Mouse (Mus musculus): ENCODE results near the gene Stfa3. TPM values are rescaled to one million over a fixed set of nuclear protein-coding genes. Genes with fewer than 3 reads are reported as not detected.

Gene Stfa3
- not detected in 2 replicates for polyA plus RNA-seq (2016; fragmentation: Nextera tagmentation; extraction: Ambion mirVana)

- Histone ChIP-seq H3K27ac (no peak within 1 kb of the TSS), H3K27me3 (ENCODE audit: low read depth, poor library complexity, severe bottlenecking) (no peaks in the 10 kb centered on the region), H3K9me3 (replicated peaks) (no peaks in the 10 kb centered on the region), H3K36me3 (no peaks in the 10 kb centered on the region), H3K4me3 (no peak within 1 kb of the TSS), H3K4me1 (no peaks in the 10 kb centered on the region)
- DNase-seq (ENCODE audit: low spot score), result no peak
- 90% methylated on average over 4 of the region's 4 CpGs for WGBS
Observed at GRCm38 (mm10) chr16:36455342-36455802, at the start of gene Stfa3. Gene Stfa3 (minus strand): TSS chr16:36455392.

DNA sequence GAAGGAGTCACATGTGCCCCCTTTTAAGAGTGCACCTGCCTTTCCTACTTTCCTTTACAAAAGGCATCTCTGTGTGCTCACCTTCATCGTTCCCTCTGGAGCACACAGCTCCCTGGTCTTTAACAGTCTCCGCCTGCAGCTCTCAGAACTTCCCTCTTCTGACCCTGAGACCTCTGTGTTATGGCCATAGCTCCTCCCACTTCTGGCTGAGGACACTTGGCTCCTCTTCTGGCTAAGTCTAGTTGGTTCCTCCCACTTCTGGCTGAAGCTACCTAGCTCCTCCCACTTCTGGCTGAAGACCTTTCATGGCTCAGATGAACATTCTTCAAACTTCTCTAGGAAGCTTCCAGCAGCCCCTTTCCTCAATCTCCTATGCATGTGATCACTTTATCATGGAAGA lies 47.1 kb upstream of the Stfa3 start:
- no peaks in the 10 kb centered on the region for H3K4me1 ChIP-seq
- no peak overlapping the region for H3K4me3 ChIP-seq
- WGBS, result 75% methylated on average over 2 of the region's 2 CpGs
- H3K36me3 ChIP-seq, result no peaks in the 10 kb centered on the region
- no peaks in the 10 kb centered on the region for H3K9me3 ChIP-seq (replicated peaks)
- H3K27me3 ChIP-seq (ENCODE audit: low read depth, poor library complexity, severe bottlenecking), result no peaks in the 10 kb centered on the region
- no peak for DNase-seq (ENCODE audit: low spot score)
- no peak overlapping the region for H3K27ac ChIP-seq

DNA sequence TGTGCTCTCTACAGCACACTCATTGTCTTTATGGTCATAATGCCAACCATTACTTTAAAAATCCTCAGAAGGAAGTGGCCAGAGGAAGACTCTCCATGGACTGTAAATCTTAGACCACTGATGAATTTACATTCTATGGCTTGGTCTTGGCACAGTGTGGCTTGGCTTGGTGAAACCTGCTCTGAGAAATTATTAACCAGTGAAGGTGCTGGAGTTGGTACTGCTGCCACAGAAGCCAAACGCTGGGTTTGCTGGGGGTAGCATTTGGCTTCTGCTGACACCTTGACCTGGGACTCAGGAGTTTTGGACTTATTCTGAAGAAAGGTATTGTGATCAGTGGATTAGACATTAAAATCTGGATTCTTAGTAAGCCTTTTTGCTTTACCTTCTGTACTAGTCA lies 37.2 kb upstream of the Stfa3 start:
- WGBS, result 85% methylated on average over 1 of the region's 1 CpGs
- H3K9me3 ChIP-seq (replicated peaks), result no peaks in the 10 kb centered on the region

GRCm38 (mm10) chr16:36476866-36477265 lies 21.7 kb upstream of the Stfa3 start:
- Histone ChIP-seq H3K27ac (no peak overlapping the region), H3K4me1 (no peaks in the 10 kb centered on the region), H3K4me3 (no peak overlapping the region), H3K9me3 (replicated peaks) (no peaks in the 10 kb centered on the region), H3K27me3 (ENCODE audit: low read depth, poor library complexity, severe bottlenecking) (no peaks in the 10 kb centered on the region), H3K36me3 (no peaks in the 10 kb centered on the region)
- 89% methylated on average over 9 of the region's 9 CpGs for WGBS
- DNase-seq (ENCODE audit: low spot score), result no peak

More for the DNA sequence above, 37.2 kb upstream of the Stfa3 start:
- DNase-seq (ENCODE audit: low spot score), result no peak
- H3K4me1 ChIP-seq, result no peaks in the 10 kb centered on the region
- no peaks in the 10 kb centered on the region for H3K27me3 ChIP-seq (ENCODE audit: low read depth, poor library complexity, severe bottlenecking)
- H3K27ac ChIP-seq, result no peak overlapping the region
- H3K4me3 ChIP-seq, result no peak overlapping the region
- H3K36me3 ChIP-seq, result no peaks in the 10 kb centered on the region

GRCm38 (mm10) chr16:36475530-36475929 lies 20.3 kb upstream of the Stfa3 start:
- DNase-seq (ENCODE audit: low spot score), result no peak
- Histone ChIP-seq H3K4me1 (no peaks in the 10 kb centered on the region), H3K9me3 (replicated peaks) (no peaks in the 10 kb centered on the region), H3K36me3 (no peaks in the 10 kb centered on the region), H3K4me3 (no peak overlapping the region), H3K27ac (no peak overlapping the region), H3K27me3 (ENCODE audit: low read depth, poor library complexity, severe bottlenecking) (no peaks in the 10 kb centered on the region)
- WGBS, result 96% methylated on average over 3 of the region's 3 CpGs

GRCm38 (mm10) chr16:36474849-36475248 lies 19.7 kb upstream of the Stfa3 start:
- Histone ChIP-seq H3K9me3 (replicated peaks) (no peaks in the 10 kb centered on the region), H3K27ac (no peak overlapping the region), H3K4me1 (no peaks in the 10 kb centered on the region), H3K27me3 (ENCODE audit: low read depth, poor library complexity, severe bottlenecking) (no peaks in the 10 kb centered on the region), H3K4me3 (no peak overlapping the region), H3K36me3 (no peaks in the 10 kb centered on the region)
- 90% methylated on average over 2 of the region's 2 CpGs for WGBS
- DNase-seq (ENCODE audit: low spot score), result no peak

- 49% methylated on average over 17 of the region's 17 CpGs for WGBS
- Histone ChIP-seq H3K4me3 (no peak overlapping the region), H3K27me3 (ENCODE audit: low read depth, poor library complexity, severe bottlenecking) (no peaks in the 10 kb centered on the region), H3K4me1 (no peaks in the 10 kb centered on the region), H3K9me3 (replicated peaks) (no peaks in the 10 kb centered on the region), H3K27ac (no peak overlapping the region), H3K36me3 (no peaks in the 10 kb centered on the region)
- peak; percentile 48 for DNase-seq (ENCODE audit: low spot score)
Observed at GRCm38 (mm10) chr16:36473217-36474216, 18.3 kb upstream of the Stfa3 start.

GRCm38 (mm10) chr16:36471066-36471633 lies 16.0 kb upstream of the Stfa3 start:
- Histone ChIP-seq H3K4me1 (no peaks in the 10 kb centered on the region), H3K27ac (no peak overlapping the region), H3K9me3 (replicated peaks) (no peaks in the 10 kb centered on the region), H3K36me3 (no peaks in the 10 kb centered on the region), H3K4me3 (no peak overlapping the region), H3K27me3 (ENCODE audit: low read depth, poor library complexity, severe bottlenecking) (no peaks in the 10 kb centered on the region)
- no peak for DNase-seq (ENCODE audit: low spot score)
- WGBS, result 69% methylated on average over 13 of the region's 13 CpGs

- WGBS, result 9% methylated on average over 2 of the region's 2 CpGs
- Histone ChIP-seq H3K4me3 (no peak overlapping the region), H3K4me1 (no peaks in the 10 kb centered on the region), H3K27ac (no peak overlapping the region), H3K9me3 (replicated peaks) (no peaks in the 10 kb centered on the region), H3K36me3 (no peaks in the 10 kb centered on the region), H3K27me3 (ENCODE audit: low read depth, poor library complexity, severe bottlenecking) (no peaks in the 10 kb centered on the region)
- DNase-seq (ENCODE audit: low spot score), result no peak
Observed at GRCm38 (mm10) chr16:36469955-36470478, 14.8 kb upstream of the Stfa3 start.

DNA sequence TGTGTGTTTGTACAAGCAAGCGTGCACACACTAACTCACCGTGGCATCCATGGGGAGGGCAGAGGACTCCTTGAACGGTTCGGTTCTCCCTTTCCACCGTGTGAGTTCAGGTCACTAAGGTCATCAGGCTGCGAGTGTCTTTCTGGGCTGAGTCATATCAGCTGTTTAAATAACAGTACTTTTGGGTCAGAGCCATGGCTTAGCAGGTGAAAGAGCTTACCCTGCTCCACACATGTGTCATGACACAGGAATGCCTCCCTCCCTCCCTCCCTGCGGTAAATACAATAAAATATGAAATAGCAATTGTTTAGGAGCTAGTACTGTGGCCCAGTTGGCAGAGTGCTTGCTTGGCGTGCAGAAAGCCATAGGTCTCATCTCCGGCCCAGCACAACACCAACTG lies 14.2 kb upstream of the Stfa3 start:
- Histone ChIP-seq H3K36me3 (no peaks in the 10 kb centered on the region), H3K4me1 (no peaks in the 10 kb centered on the region), H3K9me3 (replicated peaks) (no peaks in the 10 kb centered on the region), H3K4me3 (no peak overlapping the region), H3K27ac (no peak overlapping the region), H3K27me3 (ENCODE audit: low read depth, poor library complexity, severe bottlenecking) (no peaks in the 10 kb centered on the region)
- DNase-seq (ENCODE audit: low spot score), result no peak
- WGBS, result 95% methylated on average over 9 of the region's 9 CpGs

- no peaks in the 10 kb centered on the region for H3K4me1 ChIP-seq
- no peaks in the 10 kb centered on the region for H3K27me3 ChIP-seq (ENCODE audit: low read depth, poor library complexity, severe bottlenecking)
Observed at GRCm38 (mm10) chr16:36468862-36469261, 13.7 kb upstream of the Stfa3 start.

DNA sequence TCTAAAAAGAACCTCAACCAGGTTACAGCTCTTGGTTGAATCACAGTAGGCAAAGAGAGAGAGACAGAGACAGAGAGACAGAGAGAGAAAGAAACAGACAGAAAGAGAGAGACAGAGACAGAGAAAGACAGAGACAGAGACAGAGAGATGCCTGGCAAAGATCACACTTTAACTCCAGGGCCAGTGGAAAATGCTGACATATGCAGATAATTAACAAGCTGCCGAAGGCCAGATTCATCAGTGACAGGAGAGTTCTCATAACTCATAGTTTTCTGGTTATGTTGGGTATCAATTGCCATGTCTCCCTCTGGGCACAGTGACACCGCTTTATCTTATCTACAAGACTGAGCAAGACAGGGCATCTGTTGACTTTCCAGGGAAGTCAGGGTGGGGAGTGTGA lies 12.7 kb upstream of the Stfa3 start:
- H3K27ac ChIP-seq, result no peak overlapping the region
- no peaks in the 10 kb centered on the region for H3K4me1 ChIP-seq
- no peak overlapping the region for H3K4me3 ChIP-seq
- no peaks in the 10 kb centered on the region for H3K9me3 ChIP-seq (replicated peaks)
- no peaks in the 10 kb centered on the region for H3K36me3 ChIP-seq
- no peak for DNase-seq (ENCODE audit: low spot score)
- WGBS, result 80% methylated on average over 2 of the region's 2 CpGs
- no peaks in the 10 kb centered on the region for H3K27me3 ChIP-seq (ENCODE audit: low read depth, poor library complexity, severe bottlenecking)

More at GRCm38 (mm10) chr16:36468862-36469261, 13.7 kb upstream of the Stfa3 start:
- DNase-seq (ENCODE audit: low spot score), result no peak
- no peak overlapping the region for H3K27ac ChIP-seq
- no peak overlapping the region for H3K4me3 ChIP-seq
- H3K36me3 ChIP-seq, result no peaks in the 10 kb centered on the region
- 61% methylated on average over 4 of the region's 4 CpGs for WGBS
- H3K9me3 ChIP-seq (replicated peaks), result no peaks in the 10 kb centered on the region

GRCm38 (mm10) chr16:36465436-36465835 lies 10.2 kb upstream of the Stfa3 start:
- Histone ChIP-seq H3K36me3 (no peaks in the 10 kb centered on the region), H3K9me3 (replicated peaks) (no peaks in the 10 kb centered on the region), H3K27ac (no peak overlapping the region), H3K4me1 (no peaks in the 10 kb centered on the region), H3K27me3 (ENCODE audit: low read depth, poor library complexity, severe bottlenecking) (no peaks in the 10 kb centered on the region), H3K4me3 (no peak overlapping the region)
- WGBS, result 88% methylated on average over 3 of the region's 3 CpGs
- DNase-seq (ENCODE audit: low spot score), result no peak

Measured in limb, embryonic 10.5 days (tissue).